Mouse (Mus musculus): Measurements from ENCODE around the gene Plekhg2.
"Not testable (repeated sequence)": the region's sequence is repeated elsewhere in the genome, so short reads cannot be mapped to it uniquely, and the experiment has no call there.

DNA sequence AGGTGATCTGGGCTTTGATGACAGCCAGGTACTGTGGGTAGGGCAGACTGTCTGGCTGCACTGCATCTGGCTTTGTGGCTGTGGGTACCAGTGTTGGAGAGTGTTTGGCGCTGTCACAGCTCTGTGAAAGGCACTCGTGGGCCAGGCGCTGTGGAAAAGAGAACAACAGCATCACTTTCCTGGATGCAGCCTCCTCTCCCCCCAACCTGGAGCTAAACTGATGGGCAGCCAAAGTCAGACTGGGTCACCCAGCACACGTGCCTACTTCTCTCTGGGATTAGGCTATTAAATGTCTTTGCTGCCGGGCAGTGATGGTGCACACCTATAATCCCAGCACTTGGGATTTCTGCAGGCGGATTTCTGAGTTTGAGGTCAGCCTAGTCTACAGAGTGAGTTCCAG is 14.5 kb upstream of the Plekhg2 start:
- not testable (repeated sequence) for TF ChIP-seq CTCF (IDR thresholded peaks at IDR 0.05; ENCODE audit: borderline replicate concordance, insufficient read depth, low read depth, low read length); POLR2A (IDR thresholded peaks at IDR 0.05; ENCODE audit: borderline replicate concordance, insufficient read depth, low read length)

All from cerebellum, adult 2 months (tissue).